Mouse (Mus musculus) neural tube, postnatal 0 days (tissue): ENCODE measurements around the gene Ankle1. TPM values are rescaled to one million over a fixed set of nuclear protein-coding genes. Genes with fewer than 3 reads are reported as not detected.

Experiments
- polyA plus RNA-seq: library from polyadenylated mRNA; unstranded; fragments of >200 nt; fragmentation: Nextera tagmentation; extraction: Ambion mirVana; gene quantifications from 2 replicates; pipeline ENCODE4 v1.2.1, GENCODE M21; 2015

Ankle1 gene
- polyA plus RNA-seq, result 2.6 TPM in 2 replicates

DNA sequence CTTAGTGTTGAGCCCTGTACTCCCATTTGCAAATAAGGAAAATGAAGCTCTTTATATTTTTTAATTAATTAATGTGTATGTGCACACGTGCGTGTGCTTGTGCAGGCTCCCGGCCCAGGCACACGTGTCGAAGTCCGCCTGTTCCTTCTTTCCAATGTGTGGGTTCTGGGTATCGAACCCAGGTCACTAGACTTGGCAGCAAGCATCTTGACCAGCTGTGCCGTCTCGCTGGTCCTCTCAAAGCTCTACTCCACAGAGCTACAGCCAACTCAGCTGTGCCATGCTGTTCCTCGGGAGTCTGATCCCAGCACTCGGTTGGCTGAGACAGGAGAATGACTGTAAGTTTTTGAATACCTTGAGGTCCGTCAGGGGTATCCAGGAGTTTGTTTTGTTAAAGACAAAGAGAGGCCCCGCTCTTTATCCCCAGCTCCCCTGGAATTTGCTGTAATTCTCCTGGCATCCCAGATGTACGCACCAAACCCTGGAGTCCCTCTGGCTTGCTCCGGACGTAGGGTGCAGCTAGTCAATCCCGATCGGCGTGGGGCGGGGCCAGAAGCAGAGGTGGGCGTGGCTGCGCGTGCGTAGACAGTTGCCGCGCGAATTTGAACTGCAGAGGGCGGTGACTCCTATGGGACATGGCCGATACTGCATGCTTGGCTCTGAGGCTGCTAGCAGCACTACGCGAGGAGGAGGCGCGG lies at the start of gene Ankle1:
TSS of gene Ankle1 (plus strand) at position 610 of the 698 bp plus-strand sequence.

DNA sequence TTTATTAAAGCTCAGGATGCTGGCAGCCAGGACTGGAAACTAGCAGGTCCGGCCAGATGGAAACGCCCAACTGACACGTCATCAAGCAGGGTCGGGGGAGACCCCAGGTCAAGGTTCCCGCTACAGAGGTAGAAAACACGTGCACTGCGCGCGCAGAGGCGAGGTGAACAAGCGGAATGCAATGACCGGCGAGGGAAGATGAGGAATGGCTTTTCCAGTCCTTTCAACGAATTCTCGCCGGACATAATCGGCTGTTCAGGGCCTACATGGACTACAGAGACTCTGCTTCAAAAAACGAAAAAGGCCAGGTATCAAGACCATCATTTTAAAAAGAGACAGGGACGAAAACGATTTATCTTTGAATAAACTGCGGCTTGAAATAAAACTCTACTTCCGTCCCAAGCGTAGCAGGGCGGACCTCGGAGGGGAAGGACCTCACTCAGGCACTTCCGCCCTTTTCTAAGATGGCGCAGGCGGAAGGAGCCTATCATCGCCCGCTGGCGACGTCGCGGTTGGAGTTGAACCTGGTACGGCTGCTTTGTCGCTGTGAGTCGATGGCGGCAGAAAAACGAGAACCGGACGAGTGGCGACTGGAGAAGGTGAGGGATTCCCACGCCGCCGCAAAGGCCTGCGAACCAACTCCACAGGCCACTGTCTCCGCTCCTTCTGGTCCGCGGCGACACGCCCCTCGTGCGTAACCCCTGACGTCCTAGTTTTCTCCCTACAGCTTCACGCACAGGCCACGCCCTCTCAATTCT lies 38.9 kb upstream of the Ankle1 start, which contains the start of gene Use1:
TSS of gene Use1 (plus strand) at position 78 of the 758 bp plus-strand sequence.

DNA sequence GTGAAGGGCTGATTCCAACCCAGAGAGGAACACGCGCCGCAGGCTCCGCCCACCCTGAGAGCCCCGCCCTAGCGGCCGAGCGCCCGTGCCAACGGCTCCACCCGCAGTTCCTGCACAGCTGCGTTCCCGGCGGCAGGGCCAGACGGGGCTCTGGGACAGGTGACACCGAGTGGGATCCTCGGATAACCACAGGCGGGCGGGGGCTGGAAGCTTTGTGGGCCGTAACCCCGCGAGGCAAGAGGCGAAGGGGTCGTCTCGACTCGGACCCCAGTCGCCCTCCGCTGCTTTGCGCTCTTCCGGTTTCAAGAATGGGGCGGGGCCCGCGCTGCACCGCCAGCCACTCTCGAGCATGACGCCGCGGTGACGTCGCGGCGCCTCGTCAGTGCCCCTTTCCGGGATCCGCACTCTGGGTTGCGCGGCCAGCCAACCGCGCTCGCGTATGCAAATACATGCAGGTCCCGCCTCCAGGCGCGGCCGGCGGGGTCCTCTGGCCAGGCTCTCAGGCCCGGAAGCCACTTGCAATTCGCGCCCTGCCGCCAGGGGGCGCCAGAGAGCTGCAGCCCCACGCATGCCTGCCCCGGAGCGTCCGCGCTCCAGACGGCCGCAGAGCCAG lies 34.5 kb upstream of the Ankle1 start, which contains the start of gene Ocel1:
TSS of gene Ocel1 (plus strand) at position 63 of the 613 bp plus-strand sequence.

DNA sequence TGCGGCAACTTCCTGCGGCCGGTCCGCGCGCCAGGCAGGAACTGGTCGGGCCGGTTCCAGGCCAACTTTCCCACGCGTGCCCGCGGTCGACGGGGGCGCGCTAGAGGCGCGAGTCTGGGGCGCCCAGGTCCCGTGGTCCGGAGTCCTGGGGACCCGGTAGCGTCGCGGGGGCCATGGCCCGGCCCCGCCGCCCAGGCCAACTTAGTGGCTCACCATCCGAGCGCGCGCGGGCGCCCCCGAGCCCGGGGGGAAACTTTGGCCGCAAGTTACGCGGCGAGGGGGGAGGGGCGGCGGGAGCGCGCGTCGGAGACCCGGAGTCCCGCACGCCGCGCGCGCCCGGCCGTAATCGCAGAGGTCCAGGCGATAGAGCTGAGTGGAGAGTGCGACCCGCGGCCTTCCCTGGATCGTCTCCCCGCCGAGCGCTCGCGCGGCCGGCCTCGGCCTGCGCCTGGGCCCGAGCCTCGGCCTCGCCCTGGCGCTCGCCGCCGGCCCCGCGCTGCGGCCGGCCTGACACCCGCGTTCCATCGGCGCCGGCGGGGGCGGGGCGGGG lies 24.3 kb upstream of the Ankle1 start, which contains the start of gene Nr2f6:
TSS of gene Nr2f6 (minus strand) at position 540 of the 550 bp plus-strand sequence.

DNA sequence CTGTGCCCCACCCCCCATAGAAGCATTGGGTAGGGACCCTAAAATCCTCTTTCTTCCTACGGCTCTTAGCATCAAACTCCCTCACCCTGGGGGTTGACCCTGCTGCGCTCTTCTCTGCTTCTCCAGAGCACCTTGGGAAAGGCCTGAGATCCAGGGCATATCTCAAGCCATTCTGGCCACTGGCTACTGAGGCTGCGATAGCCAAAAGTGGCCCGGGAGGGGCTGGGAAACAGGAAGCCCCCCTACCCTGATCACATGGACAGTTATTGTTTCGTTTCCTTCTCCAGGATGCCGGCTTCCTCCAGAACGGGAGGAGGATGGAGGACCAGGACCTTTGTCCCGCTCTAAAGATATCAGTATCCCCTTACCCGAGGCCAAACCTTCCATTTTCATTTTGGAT lies 10.2 kb upstream of the Ankle1 start, which contains the start of gene Ushbp1:
TSS of gene Ushbp1 (minus strand) at position 174 of the 400 bp plus-strand sequence.

DNA sequence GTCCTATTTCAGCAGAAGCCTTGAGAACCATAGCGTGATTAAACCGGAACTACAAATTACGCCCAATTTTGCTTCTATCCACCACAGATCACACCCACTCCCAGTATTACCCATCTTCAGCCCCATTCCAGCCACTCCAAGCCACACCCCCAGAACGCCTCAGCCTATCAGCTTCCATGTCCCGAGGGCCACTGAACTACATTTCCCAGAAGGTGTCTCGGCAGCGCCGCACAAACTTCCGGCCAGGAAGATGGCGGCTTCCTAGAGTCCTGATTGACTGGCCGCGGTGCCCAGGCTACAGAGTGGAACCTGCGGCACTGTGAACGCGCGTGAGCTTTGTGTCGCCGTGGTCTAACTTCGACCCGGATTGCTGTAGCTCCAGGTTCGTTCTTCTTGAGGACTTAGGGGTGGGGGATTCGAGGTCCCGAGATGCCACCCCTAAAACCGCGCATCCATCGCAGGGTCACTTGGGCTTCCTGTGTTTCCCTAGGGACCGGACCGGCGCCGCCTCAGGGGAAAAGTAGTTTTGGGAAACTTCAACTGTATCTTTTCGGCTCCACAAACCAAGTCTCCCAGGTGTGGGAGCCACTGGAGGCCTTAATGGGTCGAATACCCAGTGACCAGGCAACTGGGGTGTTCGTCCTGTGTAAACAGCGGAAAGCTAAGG lies 9.0 kb upstream of the Ankle1 start, which contains the start of gene Babam1:
TSS of gene Babam1 (plus strand) at position 223 of the 667 bp plus-strand sequence.

Other genes with a start within 250 kb of the Ankle1 start
- 7.8 and 9.5 TPM in 2 replicates for gene Myo9b, start 133.3 kb upstream of the Ankle1 start, polyA plus RNA-seq
- 51.7 and 55.4 TPM in 2 replicates for gene Haus8, start 133.1 kb upstream of the Ankle1 start, polyA plus RNA-seq
- 130 and 134 TPM in 2 replicates for gene Use1, start 39.2 kb upstream of the Ankle1 start, polyA plus RNA-seq
- gene Ocel1, start 34.7 kb upstream of the Ankle1 start, polyA plus RNA-seq, result 7.0 and 7.8 TPM in 2 replicates
- 38.2 and 41.9 TPM in 2 replicates for gene Nr2f6, start 24.1 kb upstream of the Ankle1 start, polyA plus RNA-seq
- 4.2 and 5.3 TPM in 2 replicates for gene Ushbp1, start 10.2 kb upstream of the Ankle1 start, polyA plus RNA-seq
- gene Babam1, start 9.1 kb upstream of the Ankle1 start, polyA plus RNA-seq, result 92.1 and 102 TPM in 2 replicates
- gene Abhd8, start 57.6 kb downstream of the Ankle1 start, polyA plus RNA-seq, result 185 and 196 TPM in 2 replicates
- 148 and 173 TPM in 2 replicates for gene Mrpl34, start 58.9 kb downstream of the Ankle1 start, polyA plus RNA-seq
- 259 and 265 TPM in 2 replicates for gene Dda1, start 63.2 kb downstream of the Ankle1 start, polyA plus RNA-seq
- gene Ano8, start 80.0 kb downstream of the Ankle1 start, polyA plus RNA-seq, result 8.4 and 10.0 TPM in 2 replicates
- gene Gtpbp3, start 82.1 kb downstream of the Ankle1 start, polyA plus RNA-seq, result 18.4 and 18.7 TPM in 2 replicates
- gene Plvap, start 105.7 kb downstream of the Ankle1 start, polyA plus RNA-seq, result 15.4 and 15.8 TPM in 2 replicates
- gene Ccdc194, start 119.7 kb downstream of the Ankle1 start, polyA plus RNA-seq, result not detected in 2 replicates
- 24.3 and 26.4 TPM in 2 replicates for gene Bst2, start 131.4 kb downstream of the Ankle1 start, polyA plus RNA-seq
- gene Mvb12a, start 136.9 kb downstream of the Ankle1 start, polyA plus RNA-seq, result 89.4 and 91.4 TPM in 2 replicates
- gene Tmem221, start 152.9 kb downstream of the Ankle1 start, polyA plus RNA-seq, result 0.28 and 0.40 TPM in 2 replicates
- gene Nxnl1, start 160.6 kb downstream of the Ankle1 start, polyA plus RNA-seq, result 0.05 and 0.17 TPM in 2 replicates
- 143 and 156 TPM in 2 replicates for gene Slc27a1, start 162.9 kb downstream of the Ankle1 start, polyA plus RNA-seq
- gene Pgls, start 186.2 kb downstream of the Ankle1 start, polyA plus RNA-seq, result 262 and 266 TPM in 2 replicates
- gene Fam129c, start 191.6 kb downstream of the Ankle1 start, polyA plus RNA-seq, result 6.7 and 7.2 TPM in 2 replicates
- 64.4 and 77.9 TPM in 2 replicates for gene Colgalt1, start 205.0 kb downstream of the Ankle1 start, polyA plus RNA-seq